Mouse (Mus musculus) left cerebral cortex, adult 8-10 months (tissue): Measurements from ENCODE around the gene Ptpn18. TPM values are rescaled to one million over a fixed set of nuclear protein-coding genes. Genes with fewer than 3 reads are reported as not detected.

Source experiments
- DNase-seq, 2 experiments: peaks; one replicate each; pipeline ENCODE4 v3.0.0; 2022; ENCODE audit warnings: low spot score in 2 of 2
- total RNA-seq, 4 experiments: library from RNA; stranded (reverse); gene quantifications; 2 replicates each; pipeline ENCODE4 v1.2.4; 2022

Ptpn18 gene
- total RNA-seq, 4 experiments from 2014 or later, result 3.4 to 11.1 (median 7.3) TPM

DNA sequence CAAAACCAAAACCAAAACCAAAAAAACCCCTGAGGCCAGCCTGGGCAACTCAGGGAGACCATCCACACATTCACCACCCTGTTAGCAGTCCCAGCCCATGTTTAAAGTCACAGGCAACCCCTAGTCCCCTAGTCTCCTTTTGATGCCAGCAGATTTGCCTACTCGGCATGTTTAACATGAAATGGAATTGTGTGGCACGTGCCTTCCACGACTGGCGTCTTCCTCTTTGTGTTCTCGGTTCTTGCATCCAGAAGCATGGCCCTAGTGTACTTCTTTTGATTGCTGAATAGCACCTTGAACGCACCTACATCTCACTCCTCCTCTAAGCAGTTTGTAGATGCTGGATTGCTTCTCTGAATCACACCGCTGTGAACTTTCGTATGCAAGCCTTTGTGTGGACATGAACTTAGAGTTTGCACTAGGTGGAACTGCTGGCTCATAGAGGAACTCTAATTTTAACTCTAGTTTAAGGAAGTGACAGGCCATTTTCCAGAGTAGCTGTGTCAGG, 4.8 kb downstream of the Ptpn18 start:
- DNase-seq, result no peak

DNA sequence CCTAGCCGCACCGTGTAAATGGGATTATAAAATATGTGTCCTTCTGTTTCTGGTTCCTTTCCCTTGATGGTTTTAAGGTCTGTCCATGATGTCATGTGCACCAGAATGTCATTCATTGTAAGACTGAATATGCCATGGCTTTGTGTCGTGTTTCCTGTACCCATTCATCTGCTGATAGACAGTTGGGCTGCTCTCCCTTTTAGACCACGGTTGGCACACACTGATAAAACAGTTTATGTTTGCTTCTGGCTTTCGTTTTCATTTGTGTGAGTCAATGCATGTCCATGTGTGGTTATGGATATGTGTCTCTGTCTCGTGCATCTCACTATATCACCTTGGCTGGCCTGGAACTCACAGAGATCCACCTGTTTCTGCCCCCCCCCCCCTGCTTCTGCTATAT, 5.9 kb downstream of the Ptpn18 start:
- no peak for DNase-seq

DNA sequence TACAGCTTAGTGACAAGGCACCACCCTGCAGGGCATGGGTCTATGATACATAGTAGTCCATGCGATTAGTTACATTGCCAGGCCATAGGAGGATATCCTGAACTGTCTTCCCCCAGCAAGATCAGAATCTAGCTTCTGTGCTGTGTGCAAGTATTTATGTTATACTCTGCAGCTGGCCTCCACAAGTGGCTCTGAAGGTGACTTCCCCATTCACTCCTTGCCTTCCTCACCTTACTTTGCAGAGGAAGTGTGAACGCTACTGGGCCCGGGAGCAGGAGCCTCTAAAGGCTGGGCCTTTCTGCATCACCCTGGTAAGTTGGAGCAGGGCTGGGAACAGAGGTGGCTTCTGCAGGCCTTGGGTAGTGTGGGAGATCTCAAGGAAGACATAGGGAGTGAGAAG, 8.5 kb downstream of the Ptpn18 start:
- DNase-seq, result no peak

DNA sequence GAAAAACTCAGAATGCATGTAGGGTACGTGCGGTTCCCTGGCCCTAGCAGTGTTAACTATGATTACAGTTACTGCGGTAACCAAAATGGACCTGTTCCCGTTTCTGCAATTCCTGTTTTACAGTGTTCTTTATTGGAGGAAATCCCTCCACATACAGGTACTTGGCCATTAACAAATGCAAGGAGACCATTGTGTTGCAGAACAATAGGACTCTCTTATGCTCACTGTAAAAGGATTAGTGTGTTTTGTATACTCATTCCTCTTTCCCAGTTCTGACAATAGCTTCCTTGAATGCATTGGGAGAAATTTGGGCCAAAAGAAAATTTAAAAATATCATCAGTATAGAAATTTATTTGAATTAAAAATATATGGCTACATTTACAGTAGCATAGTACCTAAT, 8.9 kb downstream of the Ptpn18 start:
- no peak for DNase-seq

DNA sequence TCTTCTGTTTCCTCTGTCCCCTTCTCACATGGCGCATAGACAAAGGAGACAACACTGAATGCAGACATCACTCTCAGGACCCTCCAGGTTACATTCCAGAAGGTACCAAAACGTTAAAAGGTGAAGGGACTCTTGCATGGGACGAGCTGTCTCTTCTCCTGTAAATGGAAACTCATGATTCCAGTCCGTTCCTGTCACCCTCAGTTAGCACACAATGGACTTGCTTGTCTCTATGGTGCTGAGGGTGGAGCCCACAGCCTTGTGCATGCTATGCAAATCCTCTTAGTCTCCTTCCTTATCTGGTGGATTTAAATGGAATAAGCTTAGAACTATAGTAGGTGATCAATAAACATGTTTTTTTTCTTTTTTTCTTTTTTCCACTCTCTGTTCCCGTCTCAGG, 10.2 kb downstream of the Ptpn18 start:
- no peak for DNase-seq

DNA sequence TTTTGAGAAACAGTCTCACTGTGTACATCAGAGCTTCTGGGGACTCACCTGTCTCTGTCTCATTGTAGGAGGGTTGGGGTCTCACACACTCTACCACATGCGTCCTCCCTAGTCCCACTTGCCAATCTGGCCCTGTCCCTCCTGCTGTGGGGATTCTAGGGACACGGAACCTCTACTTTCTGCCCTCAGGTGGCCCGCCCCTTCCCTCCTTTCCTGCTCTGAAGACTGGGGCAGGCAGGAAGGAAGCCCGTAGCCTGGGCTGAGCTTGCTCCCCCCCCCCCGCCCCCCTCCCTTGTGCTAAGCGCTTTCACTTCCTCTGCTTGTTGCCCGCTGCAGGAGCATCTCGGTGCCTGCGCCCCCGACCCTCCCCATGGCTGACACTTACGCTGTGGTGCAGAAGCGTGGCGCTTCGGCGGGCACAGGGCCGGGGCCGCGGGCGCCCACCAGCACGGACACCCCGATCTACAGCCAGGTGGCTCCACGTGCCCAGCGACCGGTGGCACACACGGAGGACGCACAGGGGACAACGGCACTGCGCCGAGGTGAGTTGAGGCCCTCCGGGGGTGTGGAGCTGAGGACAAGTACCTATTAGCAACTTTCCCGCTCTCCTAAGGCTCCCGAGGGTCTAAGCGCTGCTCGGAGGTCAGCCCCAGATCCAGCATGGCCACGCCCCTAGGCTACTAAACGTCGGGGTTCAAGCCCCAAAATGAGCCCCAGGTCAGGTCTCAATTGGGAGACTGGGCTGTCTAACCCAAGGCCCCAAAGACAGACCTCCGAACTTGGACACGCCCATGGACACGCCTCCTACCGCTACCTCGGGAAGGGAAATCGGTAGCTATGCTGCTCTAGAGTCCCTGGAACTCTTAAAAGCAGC, 13.1 kb downstream of the Ptpn18 start:
- DNase-seq, result no peak

DNA sequence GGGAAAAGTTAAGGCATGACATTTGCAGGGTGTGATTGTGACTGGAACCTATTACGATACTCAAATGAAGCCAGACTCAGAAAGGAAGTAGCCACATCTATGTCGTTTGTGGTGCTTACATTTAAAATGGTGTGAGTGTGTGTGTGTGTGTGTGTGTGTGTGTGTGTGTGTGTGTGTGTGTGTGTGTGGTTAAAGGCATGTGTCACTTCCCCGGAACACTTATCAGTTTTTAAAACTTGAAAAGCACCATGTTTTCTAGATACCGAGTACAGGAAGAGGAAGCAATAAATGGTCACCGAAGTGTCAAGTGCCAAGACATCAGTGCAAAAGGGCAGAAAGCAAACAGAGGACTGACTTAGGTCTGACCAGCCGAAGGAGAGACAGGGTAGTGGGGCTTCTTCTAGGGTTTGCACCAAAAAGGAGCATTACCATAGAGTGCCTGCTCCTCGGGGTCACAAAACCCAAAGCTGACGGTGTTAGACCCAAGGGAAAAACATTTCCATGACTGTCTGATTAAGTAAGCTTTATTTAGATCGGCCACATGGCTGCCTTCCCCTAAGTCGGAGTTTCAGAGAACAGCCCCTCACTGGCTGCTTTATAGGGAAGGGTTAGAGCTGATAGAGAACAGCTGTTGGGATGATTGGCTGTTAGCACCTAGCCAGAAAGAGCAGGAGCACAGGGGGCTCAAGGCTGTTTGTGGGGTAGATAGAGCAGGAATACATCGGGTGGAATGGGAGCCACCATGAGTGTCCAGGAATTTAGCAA, 19.5 kb downstream of the Ptpn18 start:
- no peak for DNase-seq

DNA sequence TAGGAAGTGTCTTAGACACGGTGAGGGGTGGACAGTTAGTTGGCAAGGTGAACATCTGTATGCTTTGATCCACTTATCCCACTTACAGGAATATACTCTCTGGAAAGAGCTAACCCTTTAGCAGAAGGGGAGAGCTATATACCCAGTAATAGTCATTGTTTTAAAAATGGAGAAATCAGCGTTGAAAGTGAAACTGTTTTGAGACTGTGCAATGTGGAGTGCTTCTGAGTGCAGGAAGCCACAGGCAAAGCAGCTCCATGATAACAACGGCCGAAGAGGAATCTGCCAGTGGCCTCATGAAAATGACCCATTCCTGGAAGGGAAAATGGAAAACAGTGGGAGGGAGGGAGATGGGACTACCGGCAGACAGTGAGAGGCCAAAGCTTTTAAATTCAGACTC, 21.2 kb downstream of the Ptpn18 start:
- no peak for DNase-seq

DNA sequence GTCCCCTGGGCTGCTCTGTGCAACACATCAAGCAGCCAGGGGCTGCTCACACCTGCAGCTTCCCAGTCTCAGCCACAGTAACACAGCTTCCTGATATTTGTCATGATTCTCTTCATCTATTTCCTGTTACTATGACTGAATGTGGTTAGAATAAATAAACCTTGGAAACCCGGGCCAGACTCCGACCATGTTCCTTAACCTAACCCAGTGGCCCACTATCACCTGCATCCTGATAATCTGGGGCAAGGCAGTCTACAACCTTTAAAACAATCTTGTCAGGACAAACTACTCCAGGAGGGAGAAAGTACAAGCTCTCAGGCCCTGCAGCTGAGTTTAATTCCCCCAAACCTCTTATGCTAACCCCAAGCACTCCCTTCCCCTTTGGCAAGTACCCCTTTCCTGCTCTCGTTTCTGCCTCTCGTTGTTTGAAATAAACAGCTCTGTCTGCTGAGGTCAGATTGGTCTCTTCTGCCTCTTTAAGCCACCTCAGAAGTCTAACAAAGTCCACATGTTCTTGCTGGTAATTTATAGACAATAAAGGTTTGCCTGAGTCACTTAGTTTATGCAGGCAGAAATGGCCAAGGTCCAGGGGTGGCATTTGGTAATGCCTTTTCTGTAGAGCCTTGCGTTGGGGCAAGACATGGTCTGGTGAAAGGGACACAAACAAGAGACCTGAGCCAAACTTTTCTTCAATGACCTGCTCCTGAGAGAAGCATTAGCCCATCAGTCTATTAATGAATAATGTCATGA, 22.5 kb downstream of the Ptpn18 start:
- DNase-seq, result no peak

DNA sequence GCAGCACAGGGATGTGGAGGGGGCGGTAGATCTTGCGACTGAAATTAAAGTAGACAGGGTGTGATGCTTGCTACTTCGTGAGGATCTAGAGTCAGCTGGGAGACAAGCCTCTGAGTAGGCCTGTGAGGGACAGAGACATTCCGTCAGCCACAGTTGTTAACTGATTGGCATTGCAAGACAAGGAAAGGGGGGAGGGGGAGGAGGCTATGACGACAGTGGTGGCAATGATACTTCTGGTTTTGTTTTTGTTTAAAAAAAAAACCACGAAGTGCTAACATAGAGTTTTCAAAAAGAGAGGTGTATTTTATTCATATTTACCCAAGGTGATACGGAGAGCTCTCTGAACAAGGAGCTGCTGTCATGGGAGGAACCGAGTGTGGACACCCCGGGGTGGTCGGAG, 24.9 kb downstream of the Ptpn18 start:
- DNase-seq, result no peak

DNA sequence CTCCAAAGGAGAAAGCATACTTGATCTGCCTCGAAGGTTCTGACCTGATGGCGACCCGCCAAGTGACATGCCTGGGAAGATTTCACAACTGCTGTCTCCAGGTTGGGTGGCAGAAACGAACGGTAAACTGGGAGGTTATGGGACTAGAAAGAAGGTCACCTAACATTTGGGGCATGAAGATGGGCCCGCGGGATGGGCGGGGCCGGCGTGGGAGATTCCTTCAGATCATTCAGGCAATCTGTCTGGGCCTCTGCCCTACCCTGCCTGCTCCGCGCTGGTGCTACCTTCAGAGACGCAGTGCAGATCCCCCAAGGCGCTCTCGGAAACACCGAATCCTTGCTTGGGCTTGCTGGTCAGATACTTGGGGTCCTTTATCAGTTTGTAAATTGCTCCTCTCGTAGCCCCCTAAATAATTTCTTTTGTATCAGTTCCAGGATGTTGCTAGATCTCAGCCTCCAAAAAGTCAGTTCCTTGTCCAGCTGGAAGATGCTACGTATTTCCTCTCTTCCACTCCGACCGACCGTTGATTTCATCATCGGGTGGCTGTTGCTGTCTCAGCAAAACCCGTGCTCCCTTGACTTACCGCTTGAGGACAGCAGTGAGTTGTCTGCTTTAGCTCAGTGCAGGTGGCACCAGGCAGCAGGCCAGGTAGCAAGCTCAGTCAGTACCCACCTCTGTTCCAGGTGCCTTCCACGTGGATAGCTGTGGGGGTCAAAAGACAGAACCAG, 26.1 kb downstream of the Ptpn18 start:
- peak; percentile 23 to 46 for DNase-seq

DNA sequence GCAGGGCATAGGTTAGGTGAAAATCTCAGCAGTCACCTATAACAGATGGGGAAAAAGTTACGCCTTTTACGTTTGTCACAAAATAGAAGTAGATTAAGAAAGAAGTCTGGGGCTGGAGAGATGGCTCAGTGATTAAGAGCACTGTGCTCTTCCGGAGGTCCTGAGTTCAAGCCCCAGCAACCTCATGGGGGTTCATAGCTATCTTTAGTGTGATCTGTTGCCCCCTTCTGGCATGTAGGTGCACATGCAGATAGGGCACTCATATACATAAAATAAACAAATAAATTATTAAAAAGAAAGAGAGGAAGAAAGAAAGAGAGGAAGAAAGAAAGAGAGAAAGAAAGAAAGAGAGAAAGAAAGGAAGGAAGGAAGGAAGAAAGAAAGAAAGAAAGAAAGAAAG, 27.8 kb downstream of the Ptpn18 start:
- no peak for DNase-seq

DNA sequence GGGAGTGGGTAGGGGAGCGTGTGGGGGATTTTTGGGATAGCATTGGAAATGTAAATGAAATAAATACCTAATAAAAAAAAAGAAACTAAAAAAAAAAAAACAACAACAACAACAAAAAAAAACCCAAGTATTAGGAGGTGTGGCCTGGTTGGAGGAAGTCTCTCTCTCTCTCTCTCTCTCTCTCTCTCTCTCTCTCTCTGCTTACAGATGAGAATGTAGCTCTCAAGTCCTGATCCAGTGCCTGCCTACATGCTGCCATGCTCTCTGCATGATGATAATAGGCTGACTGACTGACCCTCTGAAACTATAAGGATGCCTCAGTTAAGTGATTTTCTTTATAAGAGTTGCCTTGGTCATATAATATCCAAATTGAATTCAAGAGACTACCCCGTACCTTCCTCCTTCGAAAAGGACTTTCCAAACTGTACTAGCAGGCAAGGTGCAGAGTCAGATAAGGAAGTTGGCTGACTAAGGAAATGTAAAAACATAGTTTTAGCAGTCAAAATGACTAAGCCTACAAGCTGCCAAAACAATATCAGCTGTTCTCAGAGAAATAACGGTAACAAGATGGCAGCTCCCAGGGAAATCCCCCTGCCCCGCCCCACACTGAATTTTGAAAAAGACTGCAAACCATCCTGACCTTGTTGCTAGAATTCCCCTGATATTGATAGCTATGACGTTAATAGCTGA, 30.4 kb downstream of the Ptpn18 start:
- DNase-seq, result no peak

DNA sequence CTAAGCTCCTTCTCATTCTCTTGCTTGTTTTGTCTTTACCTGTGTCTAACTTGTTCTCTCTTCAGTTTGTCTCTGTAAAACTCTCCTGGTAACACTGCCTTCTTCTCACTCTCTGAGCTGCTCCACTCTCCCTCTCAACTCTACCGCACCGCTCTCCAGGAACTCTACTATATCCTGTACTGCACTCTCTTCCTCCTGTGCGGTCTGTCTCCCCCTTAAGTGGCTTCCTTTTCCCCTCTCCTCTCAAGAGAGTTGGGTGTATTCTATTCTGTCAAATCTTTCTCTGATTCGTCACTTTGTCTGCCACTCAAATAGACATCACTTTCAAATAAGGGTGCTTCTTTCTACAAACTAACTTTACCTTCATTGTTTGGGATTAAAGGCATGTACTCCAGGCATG, 31.9 kb downstream of the Ptpn18 start:
- DNase-seq, result no peak

DNA sequence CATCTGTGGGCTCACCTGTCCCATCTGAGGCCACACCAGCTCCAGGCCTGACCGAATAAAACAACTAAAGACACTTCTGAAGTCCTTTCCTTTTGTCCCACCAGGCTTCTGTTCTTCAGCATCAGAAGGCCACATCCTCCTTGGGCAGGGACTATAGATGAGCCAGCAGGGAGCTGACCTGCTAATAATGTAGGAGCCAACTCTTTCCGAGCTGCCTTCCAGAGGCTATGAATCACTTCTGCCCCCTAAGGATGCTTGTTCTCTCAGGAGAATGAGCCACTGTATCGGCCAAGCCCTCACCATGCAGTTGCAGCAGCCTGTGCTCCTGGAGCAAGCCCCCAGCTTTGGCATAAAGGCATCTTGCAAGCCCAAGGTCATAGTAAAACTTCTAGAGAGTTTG, 43.4 kb downstream of the Ptpn18 start:
- no peak for DNase-seq

DNA sequence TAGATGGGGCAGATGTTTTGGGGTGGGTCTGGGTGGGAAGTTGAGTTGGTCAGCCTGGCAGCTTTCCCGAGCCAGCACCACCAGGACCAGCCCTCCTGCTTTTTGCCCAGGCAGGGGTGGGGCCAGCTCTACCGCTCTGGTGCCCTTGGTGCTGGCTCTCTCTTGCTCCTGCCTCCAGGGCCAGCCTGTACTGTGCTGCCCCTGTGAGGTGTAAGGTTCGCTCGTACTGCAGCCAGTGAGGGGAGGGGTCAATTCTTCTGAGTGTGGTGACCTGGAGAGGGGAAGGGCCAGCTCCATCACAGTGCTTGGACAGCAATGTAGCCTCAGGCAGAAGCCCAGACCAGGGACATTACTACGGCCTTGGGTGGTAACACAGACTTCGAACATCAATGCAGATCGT, 45.7 kb downstream of the Ptpn18 start:
- no peak for DNase-seq

DNA sequence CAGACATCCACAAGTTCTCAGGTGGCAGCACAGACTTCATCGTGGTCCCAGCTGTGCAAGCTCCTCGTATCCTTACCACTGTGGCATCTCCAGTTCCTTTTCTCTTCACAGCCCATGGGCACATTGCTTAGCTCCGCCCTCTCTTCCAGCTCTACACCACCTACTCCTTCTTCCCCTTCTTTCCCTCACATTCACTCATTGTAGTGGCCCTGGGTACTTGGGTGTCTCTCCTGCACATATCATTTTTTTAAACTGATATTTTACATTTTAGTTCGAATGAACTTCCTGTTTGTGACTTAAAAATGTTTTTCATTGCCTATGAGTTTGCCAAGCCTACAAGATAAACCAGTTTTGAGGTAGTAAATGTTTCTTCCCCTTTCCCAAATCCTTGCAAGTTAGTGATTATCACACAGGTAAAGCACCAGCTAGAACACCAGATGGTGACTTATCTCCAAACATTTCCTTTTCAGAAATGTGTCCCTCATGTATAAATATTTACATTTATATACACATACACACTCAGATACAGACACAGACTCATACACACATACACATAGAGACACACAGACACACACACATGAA, 46.5 kb downstream of the Ptpn18 start:
- DNase-seq, result no peak

DNA sequence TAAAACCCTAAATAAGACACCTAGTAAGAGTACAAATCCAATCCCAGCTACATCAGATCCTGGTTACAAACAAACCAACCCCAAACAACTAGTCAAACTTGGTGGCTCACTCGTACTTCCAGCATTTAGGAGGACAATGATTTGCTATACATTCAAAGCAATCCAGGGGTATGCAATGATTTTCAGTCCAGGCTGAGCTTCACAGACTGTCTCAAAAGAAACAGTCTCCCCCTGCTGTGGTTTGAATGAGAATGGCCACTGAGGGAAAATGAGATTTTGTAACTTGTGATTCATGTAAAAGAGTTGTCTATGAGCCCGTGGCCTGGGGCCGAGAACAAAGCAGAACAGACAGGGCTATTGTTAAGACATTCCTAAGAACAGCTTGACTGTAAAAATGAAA, 48.4 kb downstream of the Ptpn18 start:
- DNase-seq, result no peak

DNA sequence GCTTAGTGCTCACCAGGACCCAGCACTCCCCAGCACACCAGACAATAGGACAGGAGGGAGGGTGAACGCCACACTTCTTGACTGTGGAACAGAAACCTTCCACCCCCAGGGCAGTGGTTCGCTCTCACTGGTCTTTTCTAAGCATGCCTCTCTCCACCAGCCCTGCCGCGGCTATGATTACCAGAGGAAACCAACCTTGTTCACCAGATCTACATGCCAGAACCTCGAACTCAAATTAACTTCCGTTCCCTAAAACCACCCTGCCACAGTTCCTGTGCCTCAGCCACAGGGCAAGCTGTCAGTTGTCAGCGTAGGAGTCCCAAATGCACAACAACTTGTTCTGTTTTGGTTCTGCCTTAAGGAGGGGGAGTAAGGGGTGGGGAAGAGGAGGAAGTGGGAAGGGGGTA, 51.0 kb downstream of the Ptpn18 start:
- DNase-seq, result no peak

DNA sequence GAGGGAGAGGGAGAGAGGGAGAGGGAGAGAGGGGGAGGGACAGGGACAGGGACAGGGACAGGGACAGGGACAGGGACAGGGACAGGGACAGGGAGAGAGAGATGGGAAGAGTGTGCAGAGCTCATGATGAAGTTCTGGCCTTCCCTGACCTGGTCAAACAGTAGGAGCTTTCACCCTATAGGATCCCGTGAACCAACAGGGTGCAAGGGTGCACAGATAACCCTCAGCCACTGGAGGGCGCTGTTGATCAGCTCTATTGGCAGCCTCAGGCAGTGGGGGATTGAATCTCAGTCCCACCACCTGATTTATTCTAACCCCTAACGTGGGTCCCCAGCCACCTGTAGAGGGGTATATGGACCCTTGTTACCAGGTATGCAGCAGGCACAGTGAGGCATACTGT, 51.5 kb downstream of the Ptpn18 start:
- DNase-seq, result no peak
